Mouse (Mus musculus) A20 (cell line): ENCODE data around the gene Auts2.

Source experiments
- DNase-seq: peaks from one replicate; pipeline ENCODE4 v3.0.0-alpha.2; 2011; ENCODE audit warnings: low read depth, low spot score

Auts2 gene

DNA sequence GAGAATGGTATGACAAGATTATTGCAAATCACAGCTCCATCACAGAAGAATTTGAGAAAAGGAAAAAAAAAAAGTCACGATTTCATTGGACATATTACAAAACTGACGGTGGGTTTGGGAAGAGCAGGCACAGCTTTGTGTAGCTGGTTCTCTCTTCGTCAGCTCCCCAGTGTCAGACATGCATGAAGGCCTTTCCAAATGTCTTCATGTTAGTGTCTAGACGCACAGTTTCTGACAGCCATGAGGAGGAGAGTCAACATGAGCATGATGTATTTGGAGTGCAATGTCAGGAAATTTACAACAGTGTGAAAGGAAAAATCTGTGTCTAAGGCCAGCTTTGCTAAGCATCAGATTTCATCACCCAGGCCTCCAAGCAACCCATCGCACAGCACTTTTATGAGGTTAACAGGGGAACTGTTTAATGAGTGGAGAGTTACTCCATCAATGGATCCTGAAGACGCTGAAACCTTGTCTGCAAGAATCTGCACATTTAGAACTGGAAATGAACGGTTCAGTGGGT, 534.4 kb downstream of the Auts2 start:
- no peak for DNase-seq

DNA sequence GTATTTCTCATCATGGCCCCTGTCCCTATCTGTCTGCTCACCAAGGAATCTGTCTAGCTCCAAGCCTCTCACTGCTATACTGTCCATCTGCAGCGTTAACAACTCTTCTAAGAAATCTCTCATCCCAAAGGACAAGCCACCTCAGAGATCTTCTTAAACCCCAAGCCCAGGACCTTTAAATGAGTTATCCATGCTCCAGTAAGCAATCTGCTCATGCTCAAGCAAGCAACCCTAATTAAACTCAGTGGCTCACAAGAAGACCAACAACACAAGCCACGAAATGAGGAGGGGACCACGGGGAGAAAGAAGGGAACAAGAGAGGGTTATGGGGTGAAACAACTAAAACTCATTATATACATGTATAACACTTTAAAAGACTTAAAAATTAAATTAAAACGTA, 535.2 kb downstream of the Auts2 start:
- DNase-seq, result no peak

GRCm38 (mm10) chr5:131992681-131993211, 550.4 kb downstream of the Auts2 start:
- DNase-seq, result no peak

DNA sequence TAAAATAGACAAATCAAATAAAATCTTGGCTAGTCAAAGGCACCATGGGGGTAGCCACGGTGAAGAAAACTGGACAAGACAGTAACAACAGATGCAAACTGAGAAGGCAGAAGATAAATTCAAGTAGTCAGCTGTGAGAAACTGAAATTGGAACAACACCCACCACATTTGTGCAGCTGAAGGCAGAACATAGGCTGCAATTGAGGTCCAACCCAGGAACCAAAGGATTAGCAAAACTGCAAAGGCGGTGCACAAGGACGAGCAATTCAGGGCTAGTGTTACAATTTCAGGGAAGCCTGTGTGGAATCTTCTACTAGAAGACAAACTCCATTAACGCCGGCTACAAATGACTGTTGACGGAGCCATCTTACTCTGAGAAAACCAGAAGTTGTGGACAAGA, 550.9 kb downstream of the Auts2 start:
- DNase-seq, result no peak

DNA sequence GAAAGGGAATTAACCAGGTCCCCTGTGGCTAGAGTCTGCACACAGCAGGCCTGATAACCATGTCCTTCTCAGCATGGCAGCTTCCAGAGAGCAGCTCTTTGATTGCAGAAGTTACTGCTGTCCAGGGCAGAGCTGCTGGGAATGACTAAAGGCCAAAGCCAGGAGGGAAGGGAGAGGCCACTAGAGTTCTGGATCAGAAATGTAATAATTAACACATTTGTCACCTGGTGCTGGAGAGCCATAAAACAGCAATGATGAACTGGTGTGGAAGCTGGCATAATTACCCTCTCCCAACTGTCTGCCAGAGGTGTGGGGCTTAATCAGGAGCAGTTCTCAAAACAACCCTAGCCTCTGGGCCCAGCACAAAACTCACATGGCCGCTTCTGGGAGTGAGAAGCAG, 552.6 kb downstream of the Auts2 start:
- no peak for DNase-seq

- no peak for DNase-seq
Measured at GRCm38 (mm10) chr5:131981451-131981850, 561.7 kb downstream of the Auts2 start.

DNA sequence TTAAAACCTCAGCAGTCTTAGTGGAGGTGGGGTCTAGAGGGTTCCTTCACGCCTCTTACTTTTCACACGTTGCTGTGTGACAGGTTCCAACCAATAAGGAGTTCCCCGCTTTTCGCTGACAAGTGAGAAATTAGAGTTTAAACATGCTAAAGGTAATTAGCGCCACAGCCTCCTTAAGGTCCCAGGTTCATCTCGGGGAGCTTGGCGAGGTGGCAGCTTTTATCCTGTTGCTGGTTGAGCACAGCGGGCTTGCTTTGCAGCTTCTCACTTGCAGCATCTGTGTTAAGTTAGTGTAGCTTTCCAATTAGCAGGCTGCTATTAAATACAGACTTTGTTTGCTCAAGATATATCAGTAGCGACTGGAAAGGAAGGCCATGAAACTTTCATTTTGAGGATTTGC, 564.2 kb downstream of the Auts2 start:
- DNase-seq, result no peak

DNA sequence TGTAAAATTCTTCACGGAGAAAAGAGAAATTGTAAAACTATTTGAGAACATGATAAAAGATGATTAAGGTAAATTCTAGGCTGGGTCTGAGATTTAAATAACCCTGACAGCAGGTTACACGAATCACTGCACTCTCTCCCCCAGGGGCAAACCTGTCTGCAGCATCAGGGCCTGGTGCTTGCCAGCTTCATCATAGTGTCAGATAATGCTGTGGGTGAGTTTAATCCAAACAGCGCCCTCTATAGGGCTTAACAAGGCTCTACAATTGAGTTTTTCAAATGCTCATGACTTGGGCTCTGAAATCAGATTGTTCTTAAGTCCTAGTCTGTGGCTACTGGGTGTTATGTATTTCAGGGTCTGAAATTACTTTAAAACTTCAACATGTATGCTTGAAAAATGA, 565.6 kb downstream of the Auts2 start:
- no peak for DNase-seq

- DNase-seq, result no peak
Measured at GRCm38 (mm10) chr5:131971901-131972300, 571.2 kb downstream of the Auts2 start.

GRCm38 (mm10) chr5:131965499-131965898, 577.6 kb downstream of the Auts2 start:
- no peak for DNase-seq

DNA sequence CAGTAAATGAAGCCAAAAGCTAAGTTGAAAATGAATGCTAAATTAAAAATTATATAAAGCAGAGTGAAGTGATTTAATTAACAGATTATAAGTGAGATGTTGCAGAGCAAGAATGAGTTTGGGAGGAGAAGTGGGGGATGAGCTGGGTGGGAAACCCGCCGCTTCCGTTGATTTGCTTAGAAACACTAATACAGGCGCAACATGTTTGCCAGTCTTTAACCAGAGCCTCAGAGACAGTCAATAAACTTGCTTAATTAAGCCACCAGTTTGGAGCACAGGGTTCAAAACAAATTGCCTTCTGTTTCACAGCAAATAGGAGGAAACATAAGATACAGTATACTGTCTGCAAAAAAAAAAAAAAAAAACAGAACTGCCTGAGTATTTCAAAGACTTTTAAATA, 579.6 kb downstream of the Auts2 start:
- no peak for DNase-seq

DNA sequence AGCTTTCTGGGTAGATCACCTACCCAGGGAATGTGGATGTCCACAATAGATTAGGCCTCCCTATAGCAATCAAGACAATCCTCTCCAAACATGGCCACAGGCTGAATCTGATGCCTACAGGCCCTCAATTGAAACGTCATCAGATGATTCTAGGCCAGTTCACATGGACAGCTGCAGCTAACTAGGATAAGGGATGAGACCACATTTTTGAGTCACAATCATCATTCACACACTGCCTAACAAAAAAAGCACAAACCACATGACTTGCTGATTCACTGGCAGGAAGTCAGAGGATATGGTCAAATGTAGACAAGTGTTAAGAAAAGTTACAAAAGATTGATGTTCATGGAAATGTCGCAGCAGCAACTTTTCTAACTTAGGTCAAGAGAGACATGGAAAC, 581.3 kb downstream of the Auts2 start:
- DNase-seq, result no peak

DNA sequence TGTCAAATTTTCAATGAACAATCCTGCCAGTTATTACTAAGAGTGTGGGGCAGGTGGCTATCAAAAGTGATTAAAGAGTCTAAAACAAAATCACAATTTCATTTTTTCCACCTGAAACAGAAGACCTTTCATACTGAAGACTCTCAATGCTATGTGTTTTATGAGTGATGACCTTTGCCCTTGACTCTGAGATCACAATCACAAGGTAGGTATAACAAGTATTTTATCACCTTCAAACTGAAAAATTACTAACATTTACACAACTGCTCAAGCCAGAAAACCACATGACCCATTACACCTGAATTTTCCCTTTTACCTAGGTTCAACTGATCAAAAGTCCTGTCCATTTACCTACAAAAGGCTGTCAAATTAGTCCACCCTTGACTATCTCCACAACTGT, 582.7 kb downstream of the Auts2 start:
- no peak for DNase-seq

- DNase-seq, result no peak
Measured at GRCm38 (mm10) chr5:131956998-131957397, 586.1 kb downstream of the Auts2 start.

DNA sequence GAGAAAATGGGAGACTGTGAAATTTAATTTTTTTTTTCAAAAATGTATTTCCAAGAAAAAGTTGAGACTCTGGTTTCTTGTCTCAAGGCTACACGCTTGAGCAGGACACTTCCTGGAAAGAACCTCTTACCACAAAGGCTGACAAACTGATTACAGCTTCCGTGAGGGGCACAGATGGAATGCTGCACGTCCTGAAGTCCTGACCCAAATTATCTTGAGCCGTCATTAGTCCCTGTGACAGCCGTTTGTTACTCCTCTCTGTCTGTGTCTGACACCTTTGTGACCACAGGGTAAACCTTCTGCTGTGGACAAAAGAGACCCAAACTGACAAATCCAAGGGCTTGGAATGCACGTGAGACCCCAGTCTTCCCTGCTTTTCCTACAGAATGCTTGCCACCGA, 587.1 kb downstream of the Auts2 start:
- DNase-seq, result no peak

- DNase-seq, result no peak
Measured at GRCm38 (mm10) chr5:131955227-131956016, 587.7 kb downstream of the Auts2 start.

GRCm38 (mm10) chr5:131948571-131949151, 594.5 kb downstream of the Auts2 start:
- no peak for DNase-seq

GRCm38 (mm10) chr5:131946801-131947200, 596.3 kb downstream of the Auts2 start:
- no peak for DNase-seq

DNA sequence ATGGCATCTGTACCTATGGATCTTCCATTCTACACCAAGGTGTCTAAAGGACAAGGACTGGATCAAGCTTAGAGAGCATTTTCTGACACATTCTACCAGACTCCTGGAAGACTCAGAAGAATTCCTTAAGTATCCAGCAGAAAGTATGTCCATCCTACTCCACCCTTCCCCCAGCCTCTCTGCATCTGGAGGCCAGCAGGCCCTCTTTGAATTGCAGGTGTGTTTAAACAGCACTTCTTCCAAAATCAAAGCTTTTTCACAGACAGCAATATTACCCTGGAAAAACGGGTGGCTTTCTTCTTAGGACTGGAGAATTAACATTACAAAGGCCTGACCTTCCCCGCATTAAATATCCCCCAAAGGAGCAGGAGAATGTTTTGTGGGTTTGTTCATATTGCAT, 598.4 kb downstream of the Auts2 start:
- no peak for DNase-seq

GRCm38 (mm10) chr5:131928696-131929095, 614.4 kb downstream of the Auts2 start:
- no peak for DNase-seq

- DNase-seq, result no peak
Measured at GRCm38 (mm10) chr5:131922759-131923158, 620.4 kb downstream of the Auts2 start.

DNA sequence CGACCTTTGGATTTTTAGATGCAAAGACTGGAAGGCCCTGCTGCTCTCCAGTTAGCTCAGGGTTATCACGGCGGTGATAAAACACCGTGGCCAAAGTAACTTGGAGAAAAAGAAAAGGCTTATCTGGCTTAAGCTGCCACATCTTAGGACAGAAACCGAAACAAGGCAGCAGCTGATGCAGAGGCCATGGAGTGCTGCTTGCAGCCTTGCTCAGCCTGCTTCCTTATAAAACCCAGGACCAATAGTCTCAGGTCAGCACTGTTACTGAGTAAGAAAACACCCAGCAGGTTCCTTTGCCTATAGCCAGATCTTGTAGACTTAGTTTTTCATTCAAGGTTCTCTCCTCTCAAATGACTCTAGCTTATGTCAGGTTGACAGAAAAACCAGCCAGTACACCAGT, 621.0 kb downstream of the Auts2 start:
- no peak for DNase-seq
